Mouse (Mus musculus) ovary, adult 10 weeks (tissue): ENCODE data around the gene Zfp426. TPM values are rescaled to one million over a fixed set of nuclear protein-coding genes. Genes with fewer than 3 reads are reported as not detected.

ENCODE experiments used
- polyA plus RNA-seq: library from polyadenylated mRNA; stranded (reverse); fragments of 350-450 nt; fragmentation: Illumina TruSeq; extraction: RNeasy Lipid Tissue Mini Kit (QIAGEN cat#74804); gene quantifications from one replicate; pipeline ENCODE4 v1.2.3, GENCODE M21; 2014

The Zfp426 gene
- polyA plus RNA-seq, result 89.9 TPM

GRCm38 (mm10) chr9:20492527-20493233, at the start of gene Zfp426:
Gene Zfp426 (minus strand): TSS chr9:20492746.

GRCm38 (mm10) chr9:20521306-20521957, 28.9 kb upstream of the Zfp426 start, which contains the start of gene Zfp266:
Gene Zfp266 (minus strand): TSS chr9:20521417.

GRCm38 (mm10) chr9:20459377-20460317, 32.9 kb downstream of the Zfp426 start, which contains the start of gene Zfp26:
Gene Zfp26 (minus strand): TSS chr9:20460162.

Other genes with a start within 250 kb of the Zfp426 start
- not detected for gene Olfr39, start 210.4 kb downstream of the Zfp426 start, polyA plus RNA-seq
- gene Olfr873, start 194.2 kb downstream of the Zfp426 start, polyA plus RNA-seq, result not detected
- gene Olfr18, start 156.7 kb downstream of the Zfp426 start, polyA plus RNA-seq, result not detected
- gene Zfp560, start 107.6 kb downstream of the Zfp426 start, polyA plus RNA-seq, result 32.7 TPM
- gene Zfp26, start 32.6 kb downstream of the Zfp426 start, polyA plus RNA-seq, result 63.8 TPM
- 197 TPM for gene Zfp266, start 28.7 kb upstream of the Zfp426 start, polyA plus RNA-seq
- gene Zfp846, start 88.5 kb upstream of the Zfp426 start, polyA plus RNA-seq, result 30.4 TPM
- 22.2 TPM for gene Ubl5, start 150.1 kb upstream of the Zfp426 start, polyA plus RNA-seq
- 2.7 TPM for gene Fbxl12, start 152.0 kb upstream of the Zfp426 start, polyA plus RNA-seq
- gene Pin1, start 159.3 kb upstream of the Zfp426 start, polyA plus RNA-seq, result 1.1 TPM